Mouse (Mus musculus) left cerebral cortex, postnatal 14 days (tissue): ENCODE measurements around the gene Foxa2. TPM values are rescaled to one million over a fixed set of nuclear protein-coding genes. Genes with fewer than 3 reads are reported as not detected.

ENCODE experiments used
- DNase-seq, 2 experiments: peaks; one replicate each; pipeline ENCODE4 v3.0.0; 2021 to 2022; ENCODE audit warnings: low spot score in 2 of 2, mixed read lengths in 1 of 2
- intact Hi-C: fragments of 180-260 bp; cut with DNase I; formaldehyde crosslinking; loops from one replicate; pipeline ENCODE4 v1.15.1; 2025
- microRNA-seq, 2 experiments: library from miRNA; unstranded; fragments of <30 nt; microRNA quantifications; one replicate each; pipeline ENCODE4 v1.2.0; 2022
- total RNA-seq, 2 experiments: library from RNA; stranded (reverse); gene quantifications; 2 replicates each; pipeline ENCODE4 v1.2.3; 2021

Foxa2 gene
- total RNA-seq, 2 experiments from 2014 or later, result not detected

DNA sequence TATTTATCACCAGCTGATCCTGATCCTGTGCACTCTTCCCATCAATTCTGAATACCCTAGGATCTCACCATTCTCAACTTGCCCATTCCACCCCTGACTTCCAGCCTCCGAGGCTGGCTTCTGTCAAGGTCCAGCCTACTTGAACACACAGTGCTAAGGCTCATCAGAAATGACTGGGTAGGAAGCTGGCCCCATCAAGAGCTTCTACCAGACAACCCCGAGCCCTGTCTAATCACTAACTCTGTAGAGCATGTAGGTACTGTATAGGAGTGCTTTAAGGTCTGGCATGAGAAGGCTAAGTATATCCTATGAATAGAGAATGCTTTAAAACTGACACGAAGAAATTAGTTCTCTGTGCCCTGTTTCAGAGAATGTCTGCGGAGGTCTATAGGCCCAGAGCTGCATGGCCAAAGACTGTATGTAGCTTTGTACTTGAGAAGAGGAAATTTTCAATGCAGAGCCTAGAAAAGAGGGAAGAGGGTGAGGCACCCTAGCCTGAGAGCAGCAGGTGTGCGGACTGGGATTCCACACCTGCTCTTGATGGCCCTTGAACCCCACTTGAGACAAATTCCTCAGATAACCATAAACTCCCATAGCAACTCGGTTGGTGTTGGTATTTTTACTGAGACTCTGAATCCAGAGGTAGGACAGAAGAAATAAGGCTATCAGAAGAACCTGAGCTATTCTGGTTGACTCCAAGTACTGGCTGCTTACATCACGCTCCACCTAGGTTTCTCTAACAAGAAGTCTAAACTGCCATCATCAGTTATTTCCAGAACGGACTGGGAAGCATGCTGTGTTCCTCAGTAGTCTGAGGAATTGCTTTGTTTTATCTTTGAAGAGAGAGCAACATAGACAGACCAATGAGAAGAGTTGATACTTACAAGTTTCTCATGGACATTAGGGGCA lies 28.7 kb downstream of the Foxa2 start:
- no peak for DNase-seq
- intact Hi-C loops, result no loop called here

DNA sequence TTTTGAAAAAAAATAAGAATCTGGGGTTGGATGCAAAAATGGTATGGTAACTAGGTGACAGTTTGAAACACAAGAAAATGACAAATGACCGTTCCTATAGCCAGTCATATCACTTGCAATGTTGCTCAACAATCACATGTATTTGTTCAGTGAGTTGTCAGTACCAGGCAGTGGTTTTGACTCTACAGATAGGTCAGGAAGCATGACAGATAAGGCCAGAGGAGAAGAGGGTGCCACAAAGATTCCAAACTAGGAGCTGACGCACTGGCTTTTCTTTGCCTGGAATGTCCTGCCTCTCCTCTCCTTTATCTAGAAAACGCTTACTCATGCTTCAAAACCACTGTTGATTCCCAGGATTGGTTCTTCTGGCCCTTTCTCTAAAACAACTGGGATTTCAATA lies 33.4 kb downstream of the Foxa2 start:
- DNase-seq, result no peak
- intact Hi-C loops, result no loop called here

DNA sequence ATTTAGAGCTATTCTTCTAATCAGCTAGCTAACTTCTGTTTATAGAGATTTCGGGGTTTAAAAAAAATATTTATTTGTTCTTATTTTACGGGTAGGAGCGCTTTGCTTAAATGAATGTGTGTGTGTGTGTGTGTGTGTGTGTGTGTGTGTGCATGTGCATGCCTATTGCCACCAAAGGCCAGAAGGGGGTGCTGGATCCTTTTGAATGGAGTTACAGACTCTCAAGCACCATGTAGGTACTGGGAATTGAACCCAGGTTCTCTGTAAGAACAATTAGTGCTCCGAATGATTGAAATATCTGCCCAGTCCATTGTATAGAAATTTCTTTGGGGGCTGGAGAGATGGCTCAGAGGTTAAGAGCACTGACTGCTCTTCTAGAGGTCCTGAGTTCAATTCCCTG lies 37.7 kb downstream of the Foxa2 start:
- DNase-seq, result no peak
- intact Hi-C loops, result no loop called here

DNA sequence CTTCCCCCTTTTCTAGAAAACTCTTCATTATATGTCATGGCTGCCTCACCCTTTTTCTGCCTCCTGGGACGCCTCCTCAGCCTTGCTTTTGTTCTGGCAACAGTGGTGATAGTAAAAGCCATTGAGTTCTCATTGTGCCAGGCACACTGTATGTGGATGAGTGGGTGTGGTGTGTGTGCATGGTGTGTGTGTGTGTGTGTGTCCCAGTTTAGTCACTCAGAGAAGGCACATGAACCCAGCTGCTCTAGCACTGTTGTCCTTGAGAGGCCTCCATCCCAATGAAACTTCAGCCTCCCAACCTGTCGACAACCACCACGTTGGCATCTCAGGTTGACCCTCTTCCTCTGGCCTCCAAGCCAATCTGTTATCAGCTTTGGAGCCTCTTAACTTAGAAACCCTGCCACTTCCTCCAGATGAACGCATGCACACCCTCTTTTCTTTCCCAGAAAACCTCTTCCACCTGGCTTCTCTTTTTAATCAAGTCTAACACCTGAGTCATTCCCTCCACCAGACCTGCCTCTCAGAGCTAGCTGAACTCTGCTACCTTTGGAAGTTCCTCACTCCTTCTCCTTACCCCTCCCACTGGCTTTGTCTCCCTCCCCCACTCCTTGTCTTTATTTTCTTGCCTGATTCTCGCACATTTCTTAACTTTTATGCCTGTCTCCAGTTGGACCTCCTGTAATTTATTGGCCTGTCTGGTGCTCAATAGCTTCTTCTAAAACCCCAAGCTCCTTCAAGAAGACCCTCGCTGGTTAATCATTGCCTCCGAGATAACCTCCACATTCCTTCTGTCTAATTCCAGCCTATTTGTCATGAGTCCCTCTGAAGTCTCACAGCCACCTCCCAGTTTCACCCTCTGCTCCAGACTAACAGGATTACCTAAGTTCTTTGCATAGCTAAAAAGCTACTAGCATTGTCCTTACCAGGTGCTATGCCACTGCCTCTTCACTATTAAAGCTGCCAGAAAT lies 41.9 kb downstream of the Foxa2 start:
- peak in 1 of 2 experiments; percentile 5 for DNase-seq
- intact Hi-C loops, result no loop called here

DNA sequence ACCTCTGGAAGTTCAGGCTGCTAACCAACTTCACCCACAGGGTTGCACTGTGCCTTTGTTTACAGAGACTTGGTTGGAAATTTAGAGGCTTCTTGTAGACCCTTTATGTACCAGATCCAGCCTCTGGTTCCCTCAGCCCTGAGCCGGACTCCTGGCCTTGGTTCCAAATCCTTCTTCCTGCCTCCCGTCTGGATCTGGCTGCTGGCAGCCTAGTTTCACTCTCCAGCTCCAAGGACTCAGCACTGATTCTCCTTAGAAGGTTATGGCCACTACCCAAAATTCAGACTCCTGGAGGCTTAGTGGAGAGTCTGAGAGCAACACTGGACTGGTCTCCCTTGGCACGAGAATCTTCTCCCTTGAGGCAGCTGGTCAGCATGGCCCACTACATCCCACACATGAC lies 43.3 kb downstream of the Foxa2 start:
- intact Hi-C loops, result no loop called here
- no peak for DNase-seq

DNA sequence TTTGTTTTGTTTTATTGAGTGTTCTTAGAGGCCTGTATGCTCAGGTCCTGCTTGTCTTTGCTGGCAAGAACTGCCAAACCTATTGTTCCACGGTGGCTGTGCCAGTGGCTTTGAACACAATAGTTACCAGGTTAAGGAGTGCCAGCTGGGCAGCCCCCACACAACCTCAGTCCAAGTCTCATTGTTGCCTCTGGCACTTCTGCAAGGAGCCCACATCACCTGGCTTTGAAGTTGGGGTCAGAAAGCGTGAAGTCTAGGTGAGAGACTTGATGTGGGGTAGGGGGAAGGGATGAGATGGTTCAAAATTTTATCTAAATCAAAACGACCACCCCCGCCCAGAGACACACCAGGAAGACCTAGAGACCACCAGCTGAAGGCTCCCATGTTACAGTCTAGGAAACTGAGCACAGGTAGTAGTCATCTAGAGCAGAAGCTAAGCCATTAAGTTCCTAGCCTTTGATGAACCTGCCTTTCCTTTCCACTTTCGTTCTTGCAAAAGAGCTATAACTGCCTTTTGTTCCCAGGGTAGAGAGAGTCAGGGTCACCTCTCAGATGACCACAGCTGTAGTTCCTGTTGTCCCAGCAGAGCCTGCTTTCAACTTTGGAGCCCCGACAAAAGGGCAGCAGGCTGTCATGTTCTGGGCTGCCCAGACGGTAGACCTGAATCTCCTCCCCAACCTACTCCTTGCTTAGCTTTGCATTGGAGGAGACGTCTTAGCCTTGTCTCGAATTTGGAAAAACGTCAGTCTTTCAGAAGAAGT lies 48.4 kb downstream of the Foxa2 start:
- intact Hi-C loops, result no loop called here
- DNase-seq, result no peak

DNA sequence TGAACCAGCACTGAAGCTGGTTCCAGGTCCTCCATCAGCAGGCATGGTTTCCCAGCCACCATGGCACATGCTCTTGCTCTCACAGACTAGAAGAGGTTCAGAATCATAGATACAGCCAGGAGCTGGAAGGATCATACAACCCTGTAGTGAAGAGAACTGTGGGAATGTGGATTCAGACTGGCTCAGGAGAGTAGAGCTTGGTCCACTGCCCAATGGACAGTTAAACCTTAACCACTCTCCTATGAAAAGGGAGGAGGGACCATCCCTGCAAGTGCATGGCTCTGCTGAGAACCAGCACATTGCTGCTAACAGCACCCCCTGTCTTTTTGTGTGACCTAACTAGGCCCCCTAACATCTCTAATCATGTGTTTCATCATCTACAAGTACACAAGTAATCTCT lies 50.0 kb downstream of the Foxa2 start:
- DNase-seq, result no peak
- intact Hi-C loops, result no loop called here

DNA sequence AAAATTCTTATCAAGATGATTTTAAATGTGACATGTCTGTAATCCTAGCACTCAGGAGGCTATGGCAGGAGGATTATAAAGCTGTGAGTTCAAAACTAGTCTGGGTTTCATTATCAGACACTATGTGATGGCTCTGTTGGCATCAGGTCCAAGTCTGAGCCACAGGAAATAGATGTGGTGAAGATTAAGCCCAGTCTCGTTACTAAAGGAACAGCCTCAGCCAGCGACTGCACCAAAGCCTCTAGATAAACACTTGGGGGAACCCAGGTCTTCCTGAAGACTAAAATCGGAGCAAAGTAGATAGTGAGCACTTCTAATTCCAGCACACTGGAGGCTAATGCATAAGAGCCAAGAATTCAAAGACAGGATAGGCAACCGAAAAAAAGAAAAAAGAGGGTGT lies 52.9 kb downstream of the Foxa2 start:
- intact Hi-C loops, result no loop called here
- no peak for DNase-seq

DNA sequence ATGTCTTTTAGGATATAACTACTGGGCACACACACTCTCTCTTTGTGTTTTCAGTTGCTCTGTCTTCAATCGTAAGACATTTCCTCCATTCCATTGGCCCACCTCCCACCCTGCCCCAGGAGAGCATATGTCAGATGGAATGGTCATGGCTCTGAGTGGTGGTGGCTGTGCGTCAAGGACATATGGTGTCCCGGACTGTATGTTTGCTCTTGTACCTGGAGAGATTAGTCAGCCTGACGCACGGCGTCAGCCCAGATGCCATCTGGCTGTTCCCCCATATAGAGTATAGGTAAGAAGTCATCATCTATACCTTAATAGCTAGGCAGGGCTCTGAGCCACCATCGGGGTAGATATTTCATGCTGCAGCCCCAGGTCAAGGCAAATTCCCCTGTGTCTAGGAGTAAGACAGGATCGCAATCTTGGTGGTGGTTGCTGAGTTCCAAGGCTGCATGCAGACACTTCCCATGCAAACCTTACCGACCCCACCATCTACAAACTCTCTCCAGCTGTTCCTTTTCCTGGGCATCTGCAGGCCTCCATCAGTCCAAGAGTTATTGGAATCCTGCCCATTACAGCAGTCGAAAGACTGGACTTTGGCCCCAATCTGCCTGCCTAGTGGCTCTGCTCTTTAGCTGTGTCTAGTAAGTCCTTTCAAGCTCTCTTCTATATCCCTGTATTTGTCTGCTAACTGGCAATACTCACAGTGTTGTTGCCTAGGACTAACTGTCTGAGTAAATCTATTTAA lies 53.7 kb downstream of the Foxa2 start:
- no peak for DNase-seq
- intact Hi-C loops, result no loop called here

Small RNA genes lying within 50 kb of the gene (microRNA-seq; reads per million reads assigned to microRNA genes)
- gene Gm27420, result 0 reads per million in 2 experiments
